ENCODE assay signal across 8 mouse cellular contexts in the genomic region with DNA sequence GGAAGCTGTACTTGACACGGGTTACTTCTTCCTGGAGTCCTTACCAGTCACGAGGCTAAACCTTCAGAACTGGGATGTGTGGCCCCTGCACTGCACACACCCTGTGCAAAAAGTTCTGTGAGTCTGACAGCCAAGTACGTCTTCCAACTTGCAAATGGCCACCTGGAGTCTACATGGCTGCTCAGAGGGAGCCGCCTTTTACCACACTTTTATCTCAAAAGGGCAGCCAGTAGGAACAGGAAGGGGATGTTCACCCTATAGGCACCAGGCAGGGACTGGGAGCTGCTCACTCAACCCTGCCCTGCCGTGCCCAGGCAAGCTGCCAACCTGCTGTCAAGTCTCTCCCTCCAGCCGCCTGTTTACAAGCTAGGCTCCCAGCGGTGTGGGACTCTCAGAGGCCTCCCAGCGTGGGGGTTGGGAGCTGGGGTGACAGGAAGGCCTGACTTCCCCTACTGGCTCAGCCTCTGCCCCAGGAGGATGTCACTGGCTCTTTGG. TPM values are rescaled to one million over a fixed set of nuclear protein-coding genes. Genes with fewer than 3 reads are reported as not detected.
DNase-seq lines count a peak whose midpoint lies in the region; ATAC-seq lines count a peak whose summit lies in the region.

A gene (minus strand): TSS at position 171 of the 495 bp plus-strand sequence.

- no peaks in the 10 kb centered on the region for H3K9me3 ChIP-seq in hindbrain, embryonic 16.5 days (ENCODE audit: control insufficient read depth, low read length)

- H3K9ac ChIP-seq in hindbrain, embryonic 16.5 days (ENCODE audit: low read depth, low read length) = peak within 1 kb of the TSS; percentile 78

- H3K27ac ChIP-seq in hindbrain, embryonic 16.5 days (ENCODE audit: low read depth, low read length) = peak within 1 kb of the TSS; percentile 95

- H3K4me3 ChIP-seq in hindbrain, embryonic 16.5 days (ENCODE audit: low read length) = peak within 1 kb of the TSS; percentile 94

- ATAC-seq in hindbrain, embryonic 16.5 days = 0 out of 2 replicates have a peak, but pooled peaks have one; percentile 1

- 22% methylated on average over 8 of the region's 8 CpGs for WGBS in hindbrain, embryonic 16.5 days

- peak; percentile 36 for DNase-seq in ZHBTc4 (ENCODE audit: low read depth, low spot score)
- DNase-seq in cerebellum, postnatal 25 days = peak; percentile 90 to 94
- DNase-seq in gastrocnemius, adult 8-10 months (ENCODE audit: low spot score in 2 of 2) = peak; percentile 89 to 94
- peak; percentile 74 for DNase-seq in left cerebral cortex, adult 11 months (ENCODE audit: low spot score)
- DNase-seq in lung, postnatal 36 days = peak; percentile 98
- DNase-seq in right cerebral cortex, postnatal 10 days (ENCODE audit: low spot score in 2 of 2) = peak; percentile 93
- peak; percentile 98 for DNase-seq in urinary bladder, postnatal 14 days (ENCODE audit: low spot score)

- H3K4me2 ChIP-seq in hindbrain, embryonic 16.5 days (ENCODE audit: low read length) = peak within 1 kb of the TSS; percentile 66

- H3K27me3 ChIP-seq in hindbrain, embryonic 16.5 days (replicated peaks; ENCODE audit: control insufficient read depth, insufficient read depth, low read length) = no peaks in the 10 kb centered on the region

- H3K4me1 ChIP-seq in hindbrain, embryonic 16.5 days (ENCODE audit: control insufficient read depth, insufficient read depth, low read depth, low read length) = peaks cover 44% of the 10 kb centered on the region

- no peaks in the 10 kb centered on the region for H3K36me3 ChIP-seq in hindbrain, embryonic 16.5 days (ENCODE audit: control insufficient read depth, insufficient read depth, low read length)

RNA-seq across cellular contexts. Expression of the gene that starts here (rescaled TPM):
- total RNA-seq in gastrocnemius, adult 8-10 months (2022) = 100 to 1,000 TPM; 226 to 292 (median 253) TPM
- polyA plus RNA-seq in hindbrain, embryonic 16.5 days (2015; fragmentation: Nextera tagmentation; extraction: Ambion mirVana) = 35.6 and 55.7 TPM in 2 replicates

Comparison
In these comparisons a context has a peak if more than half of its experiments do, and no peak if none do; other contexts are left out.
1. Peak in every context shown above with its lines: DNase-seq, ATAC-seq, H3K4me3 ChIP-seq and H3K27ac ChIP-seq.
2. DNase-seq: peak in every context shown above with its lines; median percentile 98 in lung, postnatal 36 days; 98 in urinary bladder, postnatal 14 days; 93 in right cerebral cortex, postnatal 10 days; 92 in cerebellum, postnatal 25 days; 92 in gastrocnemius, adult 8-10 months; 74 in left cerebral cortex, adult 11 months; 36 in ZHBTc4.